Mouse (Mus musculus): ENCODE data around the gene Coro2b. TPM values are rescaled to one million over a fixed set of nuclear protein-coding genes. Genes with fewer than 3 reads are reported as not detected.

Coro2b gene
- polyA plus RNA-seq, 1 experiment from 2014 or later = 8.8 TPM

DNA sequence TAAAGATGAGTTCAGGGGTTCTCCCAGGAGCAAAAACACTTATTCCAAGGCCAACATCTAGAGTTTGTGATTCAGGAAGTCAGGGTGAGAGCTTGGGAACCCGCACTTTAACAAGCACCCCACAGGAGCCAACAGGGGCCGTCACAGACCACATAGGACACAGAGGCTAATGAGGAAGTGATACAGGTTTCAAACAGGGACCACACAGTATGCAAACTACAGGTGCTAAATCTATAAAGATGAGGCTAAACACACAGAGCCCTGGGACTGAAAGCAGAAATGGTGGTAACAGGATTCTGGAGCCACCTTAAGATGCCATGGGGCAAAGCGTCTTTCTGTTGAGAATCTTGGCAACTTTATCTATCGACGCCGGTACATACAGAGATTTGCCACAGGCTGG, 27.2 kb downstream of the Coro2b start:
- Histone ChIP-seq H3K27ac (no peak overlapping the region), H3K4me3 (no peak overlapping the region), H3K36me3 (no peaks in the 10 kb centered on the region), H3K27me3 (no peaks in the 10 kb centered on the region), H3K9ac (no peak overlapping the region), H3K4me1 (peaks cover 11% of the 10 kb centered on the region; the same call in 1 of the 2 replicates), H3K9me3 (no peaks in the 10 kb centered on the region), H3K4me2 (no peak overlapping the region)
- ATAC-seq (ENCODE audit: insufficient number of reproducible peaks, insufficient read depth, low FRiP score, low TSS enrichment, low read depth) = no peak
- WGBS = 90% methylated on average over 6 of the region's 6 CpGs

- no peak overlapping the region for H3K9ac ChIP-seq
- no peak overlapping the region for H3K4me2 ChIP-seq
- H3K9me3 ChIP-seq = no peaks in the 10 kb centered on the region
- H3K27ac ChIP-seq = no peak overlapping the region
- no peaks in the 10 kb centered on the region for H3K27me3 ChIP-seq
- ATAC-seq (ENCODE audit: insufficient number of reproducible peaks, insufficient read depth, low FRiP score, low TSS enrichment, low read depth) = no peak
- H3K4me1 ChIP-seq = peaks cover 12% of the 10 kb centered on the region; the same call in 1 of the 2 replicates
- 66% methylated on average over 10 of the region's 10 CpGs for WGBS
- no peaks in the 10 kb centered on the region for H3K36me3 ChIP-seq
- no peak overlapping the region for H3K4me3 ChIP-seq
Observed at GRCm38 (mm10) chr9:62508740-62509524, 27.9 kb downstream of the Coro2b start.

DNA sequence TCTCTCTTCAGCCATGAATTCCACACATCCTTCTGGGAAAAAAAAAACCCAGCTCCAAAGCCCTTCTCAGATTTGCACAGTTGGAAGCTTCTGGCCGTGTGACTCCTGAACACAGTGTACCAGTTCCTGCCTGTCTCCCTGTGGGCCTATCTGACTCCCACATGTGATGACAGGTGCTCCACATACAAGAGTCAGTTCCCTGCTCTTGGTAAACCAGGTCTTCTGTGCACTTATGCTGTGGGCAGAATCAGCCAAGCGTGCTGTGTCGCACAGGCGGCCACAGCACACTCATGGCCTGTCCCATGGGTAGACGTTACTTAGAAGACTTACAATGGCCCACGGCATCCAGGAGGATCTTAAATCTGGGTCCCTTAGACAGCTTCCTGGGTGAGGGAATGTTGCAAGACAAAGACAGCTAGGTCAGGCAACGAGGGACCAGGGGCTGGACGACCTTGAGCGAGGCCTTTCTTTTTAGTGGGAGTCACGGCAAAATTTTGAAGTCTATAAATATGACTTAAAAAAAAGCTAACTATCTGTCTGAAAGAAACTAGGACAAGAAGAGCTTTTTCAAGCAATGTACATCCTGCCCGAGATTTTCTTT, 30.3 kb downstream of the Coro2b start:
- WGBS = 87% methylated on average over 11 of the region's 11 CpGs
- H3K9me3 ChIP-seq = no peaks in the 10 kb centered on the region
- no peaks in the 10 kb centered on the region for H3K36me3 ChIP-seq
- no peak overlapping the region for H3K27ac ChIP-seq
- H3K4me3 ChIP-seq = no peak overlapping the region
- H3K27me3 ChIP-seq = no peaks in the 10 kb centered on the region
- no peak for ATAC-seq (ENCODE audit: insufficient number of reproducible peaks, insufficient read depth, low FRiP score, low TSS enrichment, low read depth)
- no peak overlapping the region for H3K4me2 ChIP-seq
- peaks cover 10% of the 10 kb centered on the region; the same call in 1 of the 2 replicates for H3K4me1 ChIP-seq
- H3K9ac ChIP-seq = no peak overlapping the region

DNA sequence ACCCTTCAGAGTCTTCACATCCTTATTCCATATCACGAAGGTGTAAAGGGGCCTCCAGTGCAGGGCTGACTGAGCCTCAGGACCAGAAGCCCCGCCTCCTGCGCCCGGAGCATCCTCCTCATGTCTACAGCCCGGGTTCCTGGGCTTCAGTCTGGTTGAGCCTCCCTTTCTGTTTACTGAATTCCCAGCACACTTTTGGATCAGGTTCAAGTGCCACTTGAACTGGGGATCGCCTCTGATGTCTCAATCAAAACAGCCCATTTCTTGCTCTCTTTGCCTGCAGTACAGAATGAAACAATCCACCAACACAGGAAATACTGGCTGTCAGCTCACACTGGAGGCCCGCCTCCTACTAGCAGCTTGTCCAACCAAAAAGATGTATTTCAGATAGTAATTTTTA, 32.7 kb downstream of the Coro2b start:
- H3K27ac ChIP-seq = no peak overlapping the region
- 70% methylated on average over 7 of the region's 7 CpGs for WGBS
- H3K27me3 ChIP-seq = no peaks in the 10 kb centered on the region
- H3K9ac ChIP-seq = no peak overlapping the region
- H3K9me3 ChIP-seq = no peaks in the 10 kb centered on the region
- peaks cover 7% of the 10 kb centered on the region; the same call in 1 of the 2 replicates for H3K4me1 ChIP-seq
- no peak for ATAC-seq (ENCODE audit: insufficient number of reproducible peaks, insufficient read depth, low FRiP score, low TSS enrichment, low read depth)
- H3K36me3 ChIP-seq = no peaks in the 10 kb centered on the region
- no peak overlapping the region for H3K4me3 ChIP-seq
- no peak overlapping the region for H3K4me2 ChIP-seq

DNA sequence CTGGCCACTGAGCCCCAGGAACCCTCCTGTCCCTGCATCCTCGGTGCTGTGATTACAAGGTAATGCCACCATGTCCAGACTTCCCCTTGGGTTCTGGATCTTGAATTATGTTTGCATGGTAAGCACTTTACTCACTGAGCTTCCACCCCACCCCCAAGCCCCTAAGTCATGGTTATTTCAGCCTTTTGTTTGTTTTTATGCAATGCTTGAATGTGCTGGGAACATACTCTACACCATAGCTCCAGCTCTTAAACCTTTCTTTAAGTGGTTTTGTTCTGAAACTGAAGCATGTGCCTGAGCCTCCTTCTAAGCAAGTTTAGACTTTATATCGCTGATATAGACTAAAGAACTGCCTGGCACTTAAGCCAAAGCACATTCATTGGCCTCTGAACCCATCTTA, 34.5 kb downstream of the Coro2b start:
- Histone ChIP-seq H3K27ac (no peak overlapping the region), H3K4me3 (no peak overlapping the region), H3K4me1 (peaks cover 7% of the 10 kb centered on the region; the same call in 1 of the 2 replicates), H3K9ac (no peak overlapping the region), H3K4me2 (no peak overlapping the region), H3K27me3 (no peaks in the 10 kb centered on the region), H3K36me3 (no peaks in the 10 kb centered on the region), H3K9me3 (no peaks in the 10 kb centered on the region)
- ATAC-seq (ENCODE audit: insufficient number of reproducible peaks, insufficient read depth, low FRiP score, low TSS enrichment, low read depth) = no peak
- WGBS = 68% methylated on average over 2 of the region's 2 CpGs

GRCm38 (mm10) chr9:62501566-62501965, 35.3 kb downstream of the Coro2b start:
- Histone ChIP-seq H3K9me3 (no peaks in the 10 kb centered on the region), H3K36me3 (no peaks in the 10 kb centered on the region), H3K4me1 (peaks cover 7% of the 10 kb centered on the region; the same call in 1 of the 2 replicates), H3K4me2 (no peak overlapping the region), H3K9ac (no peak overlapping the region), H3K4me3 (no peak overlapping the region), H3K27me3 (no peaks in the 10 kb centered on the region), H3K27ac (no peak overlapping the region)
- 89% methylated on average over 3 of the region's 3 CpGs for WGBS
- no peak for ATAC-seq (ENCODE audit: insufficient number of reproducible peaks, insufficient read depth, low FRiP score, low TSS enrichment, low read depth)

DNA sequence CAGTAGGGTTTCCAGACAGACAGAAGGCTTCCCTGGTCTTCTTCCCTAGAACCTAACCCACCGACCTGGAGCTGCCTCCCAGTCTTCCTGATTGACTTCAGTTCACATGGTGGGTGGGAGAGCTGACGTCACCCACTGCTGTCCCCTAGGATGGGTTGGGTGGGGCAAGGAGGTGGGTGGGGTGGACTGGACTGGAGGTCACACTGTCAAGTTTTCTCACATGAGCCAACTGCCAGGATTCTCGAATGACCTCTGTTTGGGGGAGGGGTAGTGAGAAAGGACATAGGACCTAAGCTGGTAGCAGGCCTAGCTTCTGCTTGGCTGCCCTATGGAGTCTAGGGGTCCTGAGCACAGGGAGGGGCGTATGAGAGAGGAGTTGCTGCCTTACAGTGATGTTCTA, 36.8 kb downstream of the Coro2b start:
- H3K9me3 ChIP-seq = no peaks in the 10 kb centered on the region
- no peaks in the 10 kb centered on the region for H3K36me3 ChIP-seq
- no peaks in the 10 kb centered on the region for H3K27me3 ChIP-seq
- no peak overlapping the region for H3K4me2 ChIP-seq
- peaks cover 3% of the 10 kb centered on the region; the same call in 1 of the 2 replicates for H3K4me1 ChIP-seq
- H3K27ac ChIP-seq = no peak overlapping the region
- no peak overlapping the region for H3K9ac ChIP-seq
- no peak overlapping the region for H3K4me3 ChIP-seq
- WGBS = 78% methylated on average over 4 of the region's 4 CpGs
- ATAC-seq (ENCODE audit: insufficient number of reproducible peaks, insufficient read depth, low FRiP score, low TSS enrichment, low read depth) = no peak

GRCm38 (mm10) chr9:62498945-62499344, 37.9 kb downstream of the Coro2b start:
- WGBS = 89% methylated on average over 6 of the region's 6 CpGs
- Histone ChIP-seq H3K4me2 (no peak overlapping the region), H3K9ac (no peak overlapping the region), H3K4me1 (peaks cover under 1% of the 10 kb centered on the region; the same call in 1 of the 2 replicates), H3K27ac (no peak overlapping the region), H3K4me3 (no peak overlapping the region), H3K9me3 (no peaks in the 10 kb centered on the region), H3K36me3 (no peaks in the 10 kb centered on the region), H3K27me3 (no peaks in the 10 kb centered on the region)
- ATAC-seq (ENCODE audit: insufficient number of reproducible peaks, insufficient read depth, low FRiP score, low TSS enrichment, low read depth) = no peak

- ATAC-seq (ENCODE audit: insufficient number of reproducible peaks, insufficient read depth, low FRiP score, low TSS enrichment, low read depth) = no peak
- no peak overlapping the region for H3K4me2 ChIP-seq
- no peaks in the 10 kb centered on the region for H3K9me3 ChIP-seq
- no peaks in the 10 kb centered on the region for H3K4me1 ChIP-seq
- no peaks in the 10 kb centered on the region for H3K36me3 ChIP-seq
- H3K27me3 ChIP-seq = no peaks in the 10 kb centered on the region
- WGBS = 63% methylated on average over 18 of the region's 18 CpGs
- 0 out of 2 replicates have a peak overlapping the region, but pooled peaks have one; percentile 33 for H3K27ac ChIP-seq
- no peak overlapping the region for H3K9ac ChIP-seq
- H3K4me3 ChIP-seq = no peak overlapping the region
Observed at GRCm38 (mm10) chr9:62497135-62498092, 39.4 kb downstream of the Coro2b start.

GRCm38 (mm10) chr9:62492306-62492990, 44.4 kb downstream of the Coro2b start:
- WGBS = 67% methylated on average over 6 of the region's 6 CpGs
- no peak overlapping the region for H3K27ac ChIP-seq
- H3K4me2 ChIP-seq = no peak overlapping the region
- H3K9me3 ChIP-seq = no peaks in the 10 kb centered on the region
- no peaks in the 10 kb centered on the region for H3K36me3 ChIP-seq
- no peak overlapping the region for H3K9ac ChIP-seq
- no peak for ATAC-seq (ENCODE audit: insufficient number of reproducible peaks, insufficient read depth, low FRiP score, low TSS enrichment, low read depth)
- H3K27me3 ChIP-seq = no peaks in the 10 kb centered on the region
- H3K4me1 ChIP-seq = peaks cover 3% of the 10 kb centered on the region
- no peak overlapping the region for H3K4me3 ChIP-seq

DNA sequence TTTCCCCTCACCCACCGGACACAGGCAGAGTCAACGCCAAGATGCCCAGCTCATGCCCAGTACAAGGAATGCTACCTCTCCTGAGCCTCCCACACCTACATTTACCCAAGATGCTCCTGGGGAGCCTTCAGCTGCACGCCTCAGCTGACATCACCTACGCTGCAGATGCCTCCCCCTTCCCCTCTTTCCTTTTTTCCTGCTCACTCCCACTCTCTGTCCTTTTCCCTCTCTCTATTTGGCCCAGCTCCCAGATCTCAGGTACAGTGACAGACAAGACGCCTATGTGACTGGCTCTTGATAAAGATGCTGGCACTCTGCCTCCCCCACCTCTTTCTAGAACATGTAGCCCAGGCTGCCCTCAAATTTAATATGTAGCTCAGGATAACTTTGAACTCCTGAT, 45.2 kb downstream of the Coro2b start:
- Histone ChIP-seq H3K4me1 (peaks cover 3% of the 10 kb centered on the region), H3K36me3 (no peaks in the 10 kb centered on the region), H3K4me2 (no peak overlapping the region), H3K4me3 (no peak overlapping the region), H3K27me3 (no peaks in the 10 kb centered on the region), H3K27ac (no peak overlapping the region), H3K9me3 (no peaks in the 10 kb centered on the region), H3K9ac (no peak overlapping the region)
- WGBS = 83% methylated on average over 5 of the region's 5 CpGs
- no peak for ATAC-seq (ENCODE audit: insufficient number of reproducible peaks, insufficient read depth, low FRiP score, low TSS enrichment, low read depth)

Data from embryonic facial prominence, embryonic 13.5 days (tissue).